Mouse (Mus musculus): Measurements from ENCODE around the gene Mog.

DNA sequence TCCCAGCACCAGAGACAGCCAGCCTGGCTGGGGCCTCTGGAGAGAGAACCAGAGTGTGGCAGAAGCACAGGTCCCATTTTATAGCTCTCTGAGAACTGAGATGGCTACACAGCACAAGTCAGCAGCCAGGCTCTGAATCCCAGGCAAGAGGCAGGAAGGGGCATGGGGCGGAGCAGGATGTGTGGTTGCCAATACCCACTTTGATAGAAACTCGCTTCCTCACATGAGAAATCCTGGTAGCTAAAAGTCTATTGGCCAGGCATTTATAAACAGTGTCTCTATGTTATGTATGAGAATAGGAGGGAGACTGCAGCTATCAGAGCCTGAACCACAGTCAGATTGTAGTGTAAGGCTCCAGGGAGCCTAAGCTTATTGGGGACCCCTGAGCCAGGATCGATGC is 50.4 kb downstream of the Mog start:
- TF ChIP-seq EP300 (IDR thresholded peaks at IDR 0.05; ENCODE audit: insufficient read depth, low read depth, low read length) (no peak), POLR2A (IDR thresholded peaks at IDR 0.05; ENCODE audit: insufficient read depth, low read depth, low read length) (no peak), CTCF (IDR thresholded peaks at IDR 0.05) (no peak)
